Mouse (Mus musculus) heart, postnatal 0 days (tissue): ENCODE measurements at regions not wholly inside any gene's neighbourhood (a gene's known extent, or its start where the extent isn't known, plus 50 kb on each side); places are given as distances from the start of the nearest gene placed in this dataset.

ENCODE experiments used
- ATAC-seq: fragments of 200-750 bp; cut with Nextera tagmentation; 2 replicates; pipeline ENCODE4 v1.8.0; 2017; ENCODE audit warnings: low read depth, moderate number of reproducible peaks, moderate library complexity; ENCODE audit not compliant: insufficient read depth
- DNase-seq: peaks from one replicate; pipeline ENCODE4 v3.0.0-alpha.2; 2016; ENCODE audit warnings: low spot score
- H3K27ac ChIP-seq: fragments of 300-500 bp; sonication (generic); 2 replicates; pipeline ENCODE4 v1.5.1; 2014; ENCODE audit warnings: low read depth, mild to moderate bottlenecking
- H3K27me3 ChIP-seq: fragments of 300-500 bp; sonication (generic); 2 replicates; pipeline ENCODE4 v1.6.1; 2014; ENCODE audit warnings: low read length, mixed read lengths; ENCODE audit not compliant: control insufficient read depth, insufficient read depth
- H3K36me3 ChIP-seq: fragments of 300-500 bp; sonication (generic); replicated peaks from 2 replicates; pipeline ENCODE4 v1.6.1; 2014; ENCODE audit warnings: low read length, mixed read lengths; ENCODE audit not compliant: control insufficient read depth, insufficient read depth
- H3K4me1 ChIP-seq: fragments of 300-500 bp; sonication (generic); 2 replicates; pipeline ENCODE4 v1.6.1; 2014; ENCODE audit warnings: antibody characterized with exemption; ENCODE audit not compliant: control insufficient read depth, insufficient read depth
- H3K4me2 ChIP-seq: fragments of 300-500 bp; sonication (generic); 2 replicates; pipeline ENCODE4 v1.6.1; 2014; ENCODE audit warnings: low read depth, mild to moderate bottlenecking, low read length, moderate library complexity
- H3K4me3 ChIP-seq: fragments of 300-500 bp; sonication (generic); 2 replicates; pipeline ENCODE4 v1.5.1; 2014; ENCODE audit warnings: low read depth, low read length
- H3K9ac ChIP-seq: fragments of 300-500 bp; sonication (generic); replicated peaks from 2 replicates; pipeline ENCODE4 v1.6.1; 2014; ENCODE audit warnings: low read depth, low read length, mixed read lengths
- H3K9me3 ChIP-seq: fragments of 300-500 bp; sonication (generic); replicated peaks from 2 replicates; pipeline ENCODE4 v1.6.1; 2016; ENCODE audit warnings: low read length; ENCODE audit not compliant: control insufficient read depth
- CTCF ChIP-seq: IDR thresholded peaks from 2 replicates; pipeline ENCODE4 v1.5.1; 2016; ENCODE audit warnings: antibody characterized with exemption, control low read depth, low read depth
- EP300 ChIP-seq: IDR thresholded peaks from 2 replicates; pipeline ENCODE4 v1.6.1; 2016; ENCODE audit warnings: antibody characterized with exemption, low read depth
- WGBS: fragments of 180-500 bp; shearing (Covaris S2); extraction: QIAGEN DNeasy Blood & Tissue Kit; methylation state at CpG from one replicate; pipeline ENCODE4 v1.1.7; 2014; 5-methylcytosine and 5-hydroxymethylcytosine counted together

DNA sequence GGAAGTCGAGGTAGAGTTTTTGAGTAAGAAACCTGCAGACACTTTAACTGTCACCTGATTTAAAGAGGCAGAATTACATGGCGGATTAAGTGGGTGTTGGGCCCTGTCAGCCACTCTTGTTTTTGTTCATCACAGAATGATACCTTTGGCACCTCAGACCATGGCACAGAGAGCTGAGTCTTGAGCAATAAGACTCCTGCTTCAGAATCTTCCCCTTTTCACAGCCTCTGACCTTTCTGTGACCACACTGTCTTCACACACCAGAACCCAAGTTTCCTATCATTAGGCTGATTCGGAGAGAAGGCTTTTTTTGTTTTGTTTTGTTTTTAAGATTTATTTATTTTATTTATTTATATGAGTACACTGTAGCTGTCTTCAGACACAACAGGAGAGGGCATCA is 192.8 kb downstream of the Gm10260 start:
- Histone ChIP-seq H3K27ac (no peak overlapping the region), H3K27me3 (no peaks in the 10 kb centered on the region), H3K4me3 (no peak overlapping the region), H3K4me1 (no peaks in the 10 kb centered on the region), H3K9ac (no peak overlapping the region), H3K9me3 (no peaks in the 10 kb centered on the region), H3K36me3 (no peaks in the 10 kb centered on the region), H3K4me2 (no peak overlapping the region)
- no peak for DNase-seq
- WGBS = 76% methylated on average over 3 of the region's 3 CpGs
- no peak for TF ChIP-seq CTCF
- TF ChIP-seq EP300 = no peak
- no peak for ATAC-seq

DNA sequence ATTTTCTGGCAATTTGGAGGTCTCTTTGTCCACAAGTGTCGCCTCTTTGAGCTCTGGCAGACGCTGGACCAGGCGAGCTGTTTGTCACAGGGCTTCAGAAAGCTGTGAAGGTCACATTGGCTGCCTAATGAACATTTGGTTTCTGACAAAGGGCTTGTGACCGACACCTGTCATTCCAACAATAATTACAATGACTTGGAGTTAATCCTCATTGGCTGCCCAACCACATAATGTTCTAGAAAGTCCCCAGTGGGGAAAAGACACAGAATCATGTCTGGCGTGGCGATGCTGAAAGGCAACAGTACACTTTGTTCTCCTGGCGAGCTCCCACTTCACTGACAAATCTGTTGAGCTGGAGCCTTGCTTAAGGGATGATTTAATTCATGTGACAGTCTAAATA is 194.4 kb downstream of the Gm10260 start:
- H3K9me3 ChIP-seq = no peaks in the 10 kb centered on the region
- H3K27ac ChIP-seq = 0 out of 2 replicates have a peak overlapping the region, but pooled peaks have one; percentile 1
- 30% methylated on average over 7 of the region's 7 CpGs for WGBS
- H3K4me3 ChIP-seq = no peak overlapping the region
- H3K27me3 ChIP-seq = no peaks in the 10 kb centered on the region
- H3K4me2 ChIP-seq = no peak overlapping the region
- 0 out of 2 replicates have a peak, but pooled peaks have one; percentile 44 for ATAC-seq
- DNase-seq = peak; percentile 31
- no peaks in the 10 kb centered on the region for H3K36me3 ChIP-seq
- TF ChIP-seq EP300 = no peak
- no peak for TF ChIP-seq CTCF
- H3K4me1 ChIP-seq = no peaks in the 10 kb centered on the region
- no peak overlapping the region for H3K9ac ChIP-seq

GRCm38 (mm10) chr13:97562241-97562640 is 198.2 kb downstream of the Gm10260 start:
- H3K4me3 ChIP-seq = no peak overlapping the region
- no peak for TF ChIP-seq CTCF
- no peak for TF ChIP-seq EP300
- no peak overlapping the region for H3K9ac ChIP-seq
- no peak overlapping the region for H3K4me2 ChIP-seq
- H3K27me3 ChIP-seq = no peaks in the 10 kb centered on the region
- no peak for DNase-seq
- ATAC-seq = no peak
- no peaks in the 10 kb centered on the region for H3K9me3 ChIP-seq
- no peaks in the 10 kb centered on the region for H3K4me1 ChIP-seq
- 69% methylated on average over 6 of the region's 6 CpGs for WGBS
- no peak overlapping the region for H3K27ac ChIP-seq
- no peaks in the 10 kb centered on the region for H3K36me3 ChIP-seq

DNA sequence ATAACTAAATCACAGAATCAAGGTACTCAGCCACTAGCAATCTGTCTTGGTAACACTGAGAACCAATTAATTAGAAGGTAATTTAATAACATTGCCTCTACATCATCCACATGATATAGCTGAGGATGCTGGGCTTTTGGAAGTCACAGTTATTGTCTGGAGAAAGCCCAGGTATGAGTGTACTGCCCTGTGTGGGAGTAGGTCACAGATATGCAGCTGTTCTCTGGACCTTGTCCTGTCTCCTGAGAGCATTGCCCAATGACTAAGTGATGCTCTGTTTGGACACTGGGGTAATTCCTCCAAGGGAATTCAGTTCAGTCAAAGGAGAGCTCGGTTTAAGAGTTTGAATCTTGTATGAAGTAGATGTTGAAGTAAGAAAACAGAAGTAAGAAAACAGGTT is 199.6 kb downstream of the Gm10260 start:
- DNase-seq (no peak), ATAC-seq (no peak)
- H3K9me3 ChIP-seq = no peaks in the 10 kb centered on the region
- TF ChIP-seq EP300 = no peak
- no peak overlapping the region for H3K9ac ChIP-seq
- H3K4me1 ChIP-seq = no peaks in the 10 kb centered on the region
- no peaks in the 10 kb centered on the region for H3K27me3 ChIP-seq
- H3K36me3 ChIP-seq = no peaks in the 10 kb centered on the region
- H3K4me2 ChIP-seq = no peak overlapping the region
- H3K27ac ChIP-seq = no peak overlapping the region
- WGBS = 52% methylated on average over 1 of the region's 1 CpGs
- no peak overlapping the region for H3K4me3 ChIP-seq

GRCm38 (mm10) chr13:97559611-97560385 is 200.6 kb downstream of the Gm10260 start:
- Histone ChIP-seq H3K9me3 (no peaks in the 10 kb centered on the region), H3K27ac (no peak overlapping the region), H3K4me3 (no peak overlapping the region), H3K36me3 (no peaks in the 10 kb centered on the region), H3K9ac (no peak overlapping the region), H3K4me2 (no peak overlapping the region), H3K27me3 (no peaks in the 10 kb centered on the region), H3K4me1 (no peaks in the 10 kb centered on the region)
- WGBS = 80% methylated on average over 15 of the region's 15 CpGs
- no peak for TF ChIP-seq CTCF
- no peak for TF ChIP-seq EP300
- ATAC-seq (no peak), DNase-seq (no peak)

GRCm38 (mm10) chr13:97558884-97559283 is 201.5 kb downstream of the Gm10260 start:
- 89% methylated on average over 3 of the region's 3 CpGs for WGBS
- Histone ChIP-seq H3K4me1 (no peaks in the 10 kb centered on the region), H3K9ac (no peak overlapping the region), H3K27ac (no peak overlapping the region), H3K4me3 (no peak overlapping the region), H3K9me3 (no peaks in the 10 kb centered on the region), H3K27me3 (no peaks in the 10 kb centered on the region), H3K4me2 (no peak overlapping the region), H3K36me3 (no peaks in the 10 kb centered on the region)
- TF ChIP-seq CTCF (no peak), EP300 (no peak)
- DNase-seq (no peak), ATAC-seq (no peak)
